Mouse (Mus musculus) kidney, embryonic 16.5 days (tissue): ENCODE measurements at regions not wholly inside any gene's neighbourhood (a gene's known extent, or its start where the extent isn't known, plus 50 kb on each side); places are given as distances from the start of the nearest gene placed in this dataset.

Experiments used
- ATAC-seq: fragments of 200-750 bp; cut with Nextera tagmentation; 2 replicates; pipeline ENCODE4 v1.8.0; 2017; ENCODE audit warnings: moderate TSS enrichment; ENCODE audit not compliant: low FRiP score, low TSS enrichment
- H3K27ac ChIP-seq: fragments of 300-500 bp; sonication (generic); 2 replicates; pipeline ENCODE4 v1.5.1; 2014; ENCODE audit warnings: low read length
- H3K27me3 ChIP-seq: fragments of 300-500 bp; sonication (generic); 2 replicates; pipeline ENCODE4 v1.6.1; 2014; ENCODE audit warnings: low read length, control low read depth, mixed read lengths; ENCODE audit not compliant: insufficient read depth
- H3K36me3 ChIP-seq: fragments of 300-500 bp; sonication (generic); 2 replicates; pipeline ENCODE4 v1.6.1; 2014; ENCODE audit warnings: low read length, control low read depth, mixed read lengths; ENCODE audit not compliant: insufficient read depth
- H3K4me1 ChIP-seq: fragments of 300-500 bp; sonication (generic); 2 replicates; pipeline ENCODE4 v1.6.1; 2014; ENCODE audit warnings: low read length, control low read depth, mixed read lengths; ENCODE audit not compliant: insufficient read depth
- H3K4me2 ChIP-seq: fragments of 300-500 bp; sonication (generic); replicated peaks from 2 replicates; pipeline ENCODE4 v1.6.1; 2014; ENCODE audit warnings: low read depth, low read length
- H3K4me3 ChIP-seq: fragments of 300-500 bp; sonication (generic); 2 replicates; pipeline ENCODE4 v1.5.1; 2014; ENCODE audit warnings: mild to moderate bottlenecking, low read length
- H3K9ac ChIP-seq: fragments of 300-500 bp; sonication (generic); replicated peaks from 2 replicates; pipeline ENCODE4 v1.6.1; 2014; ENCODE audit warnings: low read length
- H3K9me3 ChIP-seq: fragments of 300-500 bp; sonication (generic); 2 replicates; pipeline ENCODE4 v1.6.1; 2016; ENCODE audit warnings: low read length, control low read depth
- WGBS: fragments of 180-500 bp; shearing (Covaris S2); extraction: QIAGEN DNeasy Blood & Tissue Kit; methylation state at CpG from one replicate; pipeline ENCODE4 v1.1.7; 2014; 5-methylcytosine and 5-hydroxymethylcytosine counted together

DNA sequence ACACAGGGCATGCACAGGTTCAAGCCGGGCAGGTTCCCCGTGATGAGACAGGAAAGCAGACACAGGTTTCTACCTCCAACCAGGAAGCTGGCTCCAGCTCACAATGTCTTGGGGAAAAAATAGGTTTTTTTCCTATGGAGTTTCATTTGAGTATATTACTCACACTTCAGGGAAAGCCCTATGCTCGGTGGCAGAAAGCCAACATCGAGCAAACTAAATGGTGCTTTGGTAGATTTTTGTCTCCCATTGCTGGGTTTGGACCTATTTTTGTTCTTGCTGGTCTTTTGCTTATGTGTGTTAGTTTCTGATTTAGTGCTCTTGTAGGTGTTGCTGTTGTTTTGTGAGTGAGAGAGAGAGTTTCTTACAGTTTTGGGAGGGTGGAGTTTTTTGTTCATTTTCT lies 160.9 kb downstream of the Rps12 start:
- no peak overlapping the region for H3K27ac ChIP-seq
- ATAC-seq: no peak
- no peaks in the 10 kb centered on the region for H3K27me3 ChIP-seq
- no peak overlapping the region for H3K4me3 ChIP-seq
- H3K36me3 ChIP-seq: no peaks in the 10 kb centered on the region
- H3K9me3 ChIP-seq: no peaks in the 10 kb centered on the region
- no peak overlapping the region for H3K9ac ChIP-seq
- WGBS: 76% methylated on average over 4 of the region's 4 CpGs
- no peaks in the 10 kb centered on the region for H3K4me1 ChIP-seq
- H3K4me2 ChIP-seq: no peak overlapping the region

DNA sequence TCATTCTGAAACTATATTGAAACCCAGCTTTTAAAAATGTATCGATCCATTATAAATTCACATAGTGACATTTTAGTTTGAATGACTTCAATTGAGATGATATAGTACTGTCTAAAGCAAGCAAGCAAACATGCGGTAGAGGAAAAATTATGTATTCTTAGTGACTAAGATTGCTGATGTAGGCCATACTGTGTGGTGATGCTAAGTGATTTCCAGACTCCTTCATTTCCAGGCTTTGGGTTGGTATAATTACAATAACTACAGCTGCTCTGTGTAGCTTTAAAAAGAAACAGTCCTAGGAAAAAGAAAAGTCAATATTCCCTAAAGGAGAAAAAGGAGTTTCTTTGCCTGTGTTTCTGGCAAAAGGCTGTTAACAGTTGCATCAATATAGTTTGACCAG lies 175.0 kb downstream of the Rps12 start:
- Histone ChIP-seq H3K36me3 (no peaks in the 10 kb centered on the region), H3K27me3 (no peaks in the 10 kb centered on the region), H3K4me3 (no peak overlapping the region), H3K9ac (no peak overlapping the region), H3K4me1 (peaks cover 4% of the 10 kb centered on the region; the same call in 1 of the 2 replicates), H3K27ac (no peak overlapping the region), H3K4me2 (no peak overlapping the region), H3K9me3 (no peaks in the 10 kb centered on the region)
- WGBS: 92% methylated on average over 2 of the region's 2 CpGs
- ATAC-seq: no peak

DNA sequence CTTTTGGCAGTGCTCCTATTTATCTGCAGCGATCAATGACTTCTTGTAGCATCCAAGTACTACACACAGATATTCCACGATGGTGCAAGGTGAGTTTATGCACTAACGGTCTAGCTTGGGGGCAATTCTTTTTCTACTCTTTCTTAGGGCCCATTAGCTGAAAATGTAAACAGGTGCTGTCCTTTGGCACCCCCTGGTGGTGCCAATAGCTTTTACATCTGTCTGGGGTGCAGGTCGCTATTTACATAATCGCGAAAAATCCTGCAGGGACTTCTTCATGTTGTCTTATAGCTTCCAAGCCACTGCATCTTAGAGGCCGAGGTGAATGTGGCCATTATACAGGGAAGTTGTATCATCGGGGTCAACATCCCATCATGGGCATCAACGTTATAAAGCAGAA lies 175.9 kb downstream of the Rps12 start:
- no peak for ATAC-seq
- Histone ChIP-seq H3K36me3 (no peaks in the 10 kb centered on the region), H3K9ac (no peak overlapping the region), H3K27me3 (no peaks in the 10 kb centered on the region), H3K4me2 (no peak overlapping the region), H3K4me1 (peaks cover 4% of the 10 kb centered on the region; the same call in 1 of the 2 replicates), H3K9me3 (no peaks in the 10 kb centered on the region), H3K4me3 (no peak overlapping the region), H3K27ac (no peak overlapping the region)
- WGBS: 38% methylated on average over 9 of the region's 9 CpGs

DNA sequence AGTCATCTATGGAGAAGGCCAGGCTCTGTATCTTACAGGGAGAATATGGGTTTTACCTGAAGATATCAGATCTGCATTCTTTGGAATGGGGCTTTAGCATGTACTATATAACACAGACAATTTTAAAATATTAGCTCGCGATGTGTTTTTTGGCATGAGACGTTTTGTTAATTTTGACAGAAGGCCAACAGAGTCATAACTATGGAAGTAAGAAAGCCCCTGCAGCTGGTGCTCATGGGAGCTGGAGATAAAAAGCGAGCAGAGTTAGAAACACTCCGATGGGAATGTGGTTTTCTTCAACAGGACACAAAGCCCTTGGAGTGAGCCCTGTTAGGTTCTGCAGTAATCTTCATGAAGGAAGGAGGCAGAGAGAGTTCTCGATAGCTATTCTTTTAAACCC lies 176.6 kb downstream of the Rps12 start:
- 64% methylated on average over 6 of the region's 6 CpGs for WGBS
- peaks cover 4% of the 10 kb centered on the region; the same call in 1 of the 2 replicates for H3K4me1 ChIP-seq
- ATAC-seq: no peak

DNA sequence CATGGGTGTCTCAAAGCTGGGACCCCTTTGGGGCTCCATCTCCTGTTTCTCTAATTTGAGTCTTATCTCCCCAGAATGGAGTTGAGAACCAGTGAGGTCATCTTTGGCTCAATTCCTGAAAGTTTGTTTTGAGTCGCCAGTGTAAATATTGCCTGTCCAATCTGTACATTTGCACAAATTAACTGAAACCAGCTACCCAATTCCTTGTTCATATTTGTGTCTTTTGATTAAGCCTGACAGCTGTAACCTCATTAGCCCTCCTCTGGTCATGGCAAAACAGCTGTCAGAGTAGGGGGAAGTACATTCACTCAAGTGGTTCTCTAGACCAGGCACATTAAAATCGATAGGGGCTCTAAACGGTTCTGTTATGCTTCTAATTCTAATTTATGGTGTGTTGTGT lies 177.0 kb downstream of the Rps12 start:
- WGBS: 43% methylated on average over 3 of the region's 3 CpGs
- Histone ChIP-seq H3K4me1 (peaks cover 4% of the 10 kb centered on the region; the same call in 1 of the 2 replicates), H3K27ac (no peak overlapping the region), H3K4me2 (no peak overlapping the region), H3K9ac (no peak overlapping the region), H3K9me3 (no peaks in the 10 kb centered on the region), H3K4me3 (no peak overlapping the region), H3K36me3 (no peaks in the 10 kb centered on the region), H3K27me3 (no peaks in the 10 kb centered on the region)
- no peak for ATAC-seq

More for the DNA sequence above, 176.6 kb downstream of the Rps12 start:
- Histone ChIP-seq H3K9me3 (no peaks in the 10 kb centered on the region), H3K4me3 (no peak overlapping the region), H3K36me3 (no peaks in the 10 kb centered on the region), H3K4me2 (no peak overlapping the region), H3K27me3 (no peaks in the 10 kb centered on the region), H3K9ac (no peak overlapping the region), H3K27ac (no peak overlapping the region)

DNA sequence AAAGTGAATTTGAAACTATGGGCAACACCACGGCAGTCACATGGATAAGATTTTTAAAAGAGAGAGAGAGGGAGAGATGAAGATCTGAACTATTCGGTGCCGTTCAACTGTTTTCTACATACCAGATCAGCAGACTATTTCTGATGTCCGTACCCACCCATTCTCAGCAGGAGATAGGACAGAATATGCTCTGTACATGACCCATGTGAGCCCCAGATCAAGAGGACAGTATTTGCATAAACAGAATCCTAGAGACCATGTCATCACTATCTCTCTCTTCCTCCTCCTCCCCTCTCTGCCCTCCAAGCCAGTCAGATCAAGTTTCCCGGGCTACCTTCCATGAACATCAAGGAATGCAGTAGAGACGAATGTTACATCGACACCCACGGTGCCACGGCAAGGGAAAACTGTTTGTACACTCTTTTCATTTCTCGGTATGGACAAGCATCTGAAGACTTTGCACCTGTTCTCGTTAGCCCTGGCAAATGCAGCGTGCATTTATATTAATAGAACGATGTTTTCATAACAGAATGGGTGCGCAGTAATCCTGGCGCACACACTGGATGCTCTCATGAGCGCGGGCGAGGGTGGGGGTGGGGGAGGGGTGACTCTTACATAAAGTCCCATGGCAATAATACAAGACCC lies 177.7 kb downstream of the Rps12 start:
- H3K27me3 ChIP-seq: no peaks in the 10 kb centered on the region
- H3K36me3 ChIP-seq: no peaks in the 10 kb centered on the region
- H3K9ac ChIP-seq: no peak overlapping the region
- peaks cover 4% of the 10 kb centered on the region; the same call in 1 of the 2 replicates for H3K4me1 ChIP-seq
- H3K27ac ChIP-seq: no peak overlapping the region
- no peak for ATAC-seq
- WGBS: 72% methylated on average over 18 of the region's 18 CpGs
- no peak overlapping the region for H3K4me3 ChIP-seq
- no peak overlapping the region for H3K4me2 ChIP-seq
- no peaks in the 10 kb centered on the region for H3K9me3 ChIP-seq

DNA sequence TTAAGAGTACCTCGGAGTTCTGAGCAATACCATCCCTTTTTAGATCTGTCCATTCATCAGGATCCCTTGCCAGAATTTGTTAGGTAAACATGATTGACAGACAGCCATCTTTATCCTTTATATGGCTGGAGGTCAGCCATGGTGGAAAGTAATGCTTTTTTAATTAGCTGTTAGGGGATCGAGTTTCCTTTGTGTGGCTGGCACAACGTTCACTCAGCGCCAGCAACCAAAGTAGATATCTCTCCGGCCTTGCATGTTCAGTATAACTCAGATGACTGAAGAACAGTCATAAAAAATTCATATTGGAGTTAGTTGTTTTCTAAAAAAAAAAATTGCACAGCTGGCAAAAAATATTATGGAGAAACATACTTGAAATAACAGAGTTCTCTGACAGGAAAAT lies 186.4 kb downstream of the Rps12 start:
- WGBS: 18% methylated on average over 5 of the region's 5 CpGs
- Histone ChIP-seq H3K9ac (no peak overlapping the region), H3K4me2 (no peak overlapping the region), H3K27ac (no peak overlapping the region), H3K27me3 (no peaks in the 10 kb centered on the region), H3K4me3 (no peak overlapping the region), H3K9me3 (no peaks in the 10 kb centered on the region), H3K36me3 (no peaks in the 10 kb centered on the region), H3K4me1 (0 out of 2 replicates have a peak, but pooled peaks cover 4% of the 10 kb centered on the region)
- no peak for ATAC-seq

DNA sequence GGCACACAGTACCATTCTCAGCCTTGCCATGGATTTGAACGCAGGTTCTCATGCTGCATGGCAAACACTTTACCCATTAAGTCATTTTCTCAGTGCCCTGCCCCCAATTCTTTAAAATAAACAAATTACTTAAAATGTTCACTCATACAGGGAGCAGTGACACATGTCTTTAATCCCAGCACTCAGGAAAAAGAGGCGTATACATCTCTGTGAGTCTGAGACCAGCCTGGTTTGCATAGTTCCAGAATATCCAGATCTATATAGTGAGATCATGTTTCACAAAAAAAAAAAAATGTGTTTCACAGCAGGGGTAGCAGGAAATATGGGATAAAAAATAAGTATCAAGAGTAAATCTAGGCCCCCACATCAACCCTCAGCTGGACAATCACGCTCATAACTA lies 191.5 kb downstream of the Rps12 start:
- Histone ChIP-seq H3K4me3 (no peak overlapping the region), H3K4me2 (no peak overlapping the region), H3K27ac (no peak overlapping the region), H3K36me3 (no peaks in the 10 kb centered on the region), H3K27me3 (no peaks in the 10 kb centered on the region), H3K9ac (no peak overlapping the region), H3K9me3 (no peaks in the 10 kb centered on the region), H3K4me1 (0 out of 2 replicates have a peak, but pooled peaks cover 2% of the 10 kb centered on the region)
- ATAC-seq: no peak
- 86% methylated on average over 3 of the region's 3 CpGs for WGBS

DNA sequence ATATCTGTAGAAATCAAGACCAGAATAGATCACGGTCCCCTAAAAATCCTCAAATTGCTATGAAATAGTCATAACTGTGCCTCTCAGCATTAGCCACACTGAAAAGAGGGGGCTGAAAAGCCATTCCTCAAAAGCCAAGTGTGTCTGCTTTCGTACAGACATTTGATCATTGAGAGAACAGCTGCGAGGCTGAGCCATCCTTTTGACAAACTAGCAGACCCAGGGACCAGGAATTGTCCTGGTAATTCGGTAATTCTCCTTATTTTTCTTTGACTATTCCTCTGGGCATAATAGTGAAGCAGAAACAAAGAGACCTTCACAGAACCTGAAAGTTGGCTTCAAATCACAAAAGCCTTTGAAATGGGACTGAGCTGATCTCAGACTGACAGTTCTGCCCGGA lies 206.8 kb downstream of the Rps12 start:
- H3K4me1 ChIP-seq: no peaks in the 10 kb centered on the region
- no peak overlapping the region for H3K4me3 ChIP-seq
- H3K27ac ChIP-seq: no peak overlapping the region
- H3K27me3 ChIP-seq: no peaks in the 10 kb centered on the region
- no peaks in the 10 kb centered on the region for H3K36me3 ChIP-seq
- WGBS: 71% methylated on average over 5 of the region's 5 CpGs
- no peak overlapping the region for H3K9ac ChIP-seq
- no peaks in the 10 kb centered on the region for H3K9me3 ChIP-seq
- no peak for ATAC-seq
- H3K4me2 ChIP-seq: no peak overlapping the region

DNA sequence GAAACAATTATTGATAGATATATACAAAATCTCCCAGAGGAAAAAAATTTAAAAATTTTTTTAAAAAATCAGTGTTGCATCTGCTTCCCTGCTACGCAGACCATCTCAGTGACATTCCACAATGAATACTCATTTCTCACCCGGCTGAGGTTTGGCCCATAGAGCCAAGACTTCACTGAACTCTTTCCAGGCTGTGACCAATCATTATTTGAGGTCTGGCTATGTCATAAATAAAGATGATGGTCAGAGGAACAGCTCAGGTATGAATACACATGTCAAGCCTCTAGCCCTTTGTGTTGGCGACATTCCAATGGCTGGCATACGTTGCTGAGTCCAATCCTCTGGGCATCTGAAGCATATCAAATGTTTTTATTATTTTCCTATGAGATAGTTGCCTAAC lies 216.1 kb downstream of the Rps12 start:
- Histone ChIP-seq H3K4me2 (no peak overlapping the region), H3K27me3 (no peaks in the 10 kb centered on the region), H3K4me1 (no peaks in the 10 kb centered on the region), H3K27ac (no peak overlapping the region), H3K9ac (no peak overlapping the region), H3K9me3 (no peaks in the 10 kb centered on the region), H3K4me3 (no peak overlapping the region), H3K36me3 (no peaks in the 10 kb centered on the region)
- no peak for ATAC-seq
- 85% methylated on average over 4 of the region's 4 CpGs for WGBS
